Mouse (Mus musculus): ENCODE results near the gene Cga. TPM values are rescaled to one million over a fixed set of nuclear protein-coding genes. Genes with fewer than 3 reads are reported as not detected.
"Not testable (repeated sequence)": the region's sequence is repeated elsewhere in the genome, so short reads cannot be mapped to it uniquely, and the experiment has no call there.

The Cga gene
- polyA plus RNA-seq, 1 experiment from 2014 or later = not detected

- H3K4me2 ChIP-seq = no peak overlapping the region
- no peaks in the 10 kb centered on the region for H3K36me3 ChIP-seq
- ATAC-seq (ENCODE audit: insufficient number of reproducible peaks, low FRiP score, low TSS enrichment, low read depth) = no peak
- WGBS = 61% methylated on average over 2 of the region's 2 CpGs
- H3K4me1 ChIP-seq = no peaks in the 10 kb centered on the region
- no peak overlapping the region for H3K27ac ChIP-seq
- no peak overlapping the region for H3K9ac ChIP-seq
- H3K4me3 ChIP-seq = no peak overlapping the region
- H3K9me3 ChIP-seq = no peaks in the 10 kb centered on the region
- no peaks in the 10 kb centered on the region for H3K27me3 ChIP-seq
Observed at GRCm38 (mm10) chr4:34898497-34898896, 4.9 kb downstream of the Cga start.

- no peak overlapping the region for H3K9ac ChIP-seq
- no peaks in the 10 kb centered on the region for H3K36me3 ChIP-seq
- no peak overlapping the region for H3K27ac ChIP-seq
- H3K27me3 ChIP-seq = no peaks in the 10 kb centered on the region
- H3K9me3 ChIP-seq = no peaks in the 10 kb centered on the region
- no peak overlapping the region for H3K4me3 ChIP-seq
- no peak for ATAC-seq (ENCODE audit: insufficient number of reproducible peaks, low FRiP score, low TSS enrichment, low read depth)
- no peak overlapping the region for H3K4me2 ChIP-seq
- no peaks in the 10 kb centered on the region for H3K4me1 ChIP-seq
- WGBS = 100% methylated on average over 1 of the region's 1 CpGs
Observed at GRCm38 (mm10) chr4:34899322-34899721, 5.7 kb downstream of the Cga start.

GRCm38 (mm10) chr4:34900155-34900554 is 6.6 kb downstream of the Cga start:
- ATAC-seq (ENCODE audit: insufficient number of reproducible peaks, low FRiP score, low TSS enrichment, low read depth) = no peak
- 53% methylated on average over 9 of the region's 9 CpGs for WGBS
- no peak overlapping the region for H3K4me2 ChIP-seq

GRCm38 (mm10) chr4:34901166-34901565 is 7.6 kb downstream of the Cga start:
- no peak for ATAC-seq (ENCODE audit: insufficient number of reproducible peaks, low FRiP score, low TSS enrichment, low read depth)
- H3K9me3 ChIP-seq = no peaks in the 10 kb centered on the region
- H3K27me3 ChIP-seq = no peaks in the 10 kb centered on the region
- no peaks in the 10 kb centered on the region for H3K36me3 ChIP-seq
- H3K4me1 ChIP-seq = no peaks in the 10 kb centered on the region
- WGBS = 65% methylated on average over 4 of the region's 4 CpGs
- no peak overlapping the region for H3K27ac ChIP-seq
- H3K9ac ChIP-seq = no peak overlapping the region
- no peak overlapping the region for H3K4me3 ChIP-seq
- H3K4me2 ChIP-seq = no peak overlapping the region

More at GRCm38 (mm10) chr4:34900155-34900554, 6.6 kb downstream of the Cga start:
- no peak overlapping the region for H3K4me3 ChIP-seq
- no peak overlapping the region for H3K27ac ChIP-seq
- no peak overlapping the region for H3K9ac ChIP-seq
- H3K9me3 ChIP-seq = no peaks in the 10 kb centered on the region
- H3K36me3 ChIP-seq = no peaks in the 10 kb centered on the region
- no peaks in the 10 kb centered on the region for H3K4me1 ChIP-seq
- no peaks in the 10 kb centered on the region for H3K27me3 ChIP-seq

- H3K9ac ChIP-seq; ATAC-seq (ENCODE audit: insufficient number of reproducible peaks, low FRiP score, low TSS enrichment, low read depth); H3K4me3 ChIP-seq; H3K4me2 ChIP-seq; H3K27me3 ChIP-seq; H3K4me1 ChIP-seq; H3K9me3 ChIP-seq; H3K36me3 ChIP-seq; H3K27ac ChIP-seq: not testable (repeated sequence)
- WGBS = 65% methylated on average over 3 of the region's 3 CpGs
Observed at GRCm38 (mm10) chr4:34901582-34901981, 8.0 kb downstream of the Cga start.

- Histone ChIP-seq H3K4me1 (no peaks in the 10 kb centered on the region), H3K27me3 (no peaks in the 10 kb centered on the region), H3K27ac (no peak overlapping the region), H3K4me2 (no peak overlapping the region), H3K9ac (no peak overlapping the region), H3K4me3 (no peak overlapping the region), H3K36me3 (no peaks in the 10 kb centered on the region), H3K9me3 (no peaks in the 10 kb centered on the region)
- WGBS = 68% methylated on average over 5 of the region's 5 CpGs
- ATAC-seq (ENCODE audit: insufficient number of reproducible peaks, low FRiP score, low TSS enrichment, low read depth) = no peak
Observed at GRCm38 (mm10) chr4:34905396-34905795, 11.8 kb downstream of the Cga start.

- H3K9me3 ChIP-seq = no peaks in the 10 kb centered on the region
- no peaks in the 10 kb centered on the region for H3K4me1 ChIP-seq
- H3K9ac ChIP-seq = no peak overlapping the region
- 78% methylated on average over 4 of the region's 4 CpGs for WGBS
- ATAC-seq (ENCODE audit: insufficient number of reproducible peaks, low FRiP score, low TSS enrichment, low read depth) = no peak
- H3K4me3 ChIP-seq = no peak overlapping the region
- H3K27ac ChIP-seq = no peak overlapping the region
- no peaks in the 10 kb centered on the region for H3K36me3 ChIP-seq
- no peaks in the 10 kb centered on the region for H3K27me3 ChIP-seq
- no peak overlapping the region for H3K4me2 ChIP-seq
Observed at GRCm38 (mm10) chr4:34906151-34906550, 12.6 kb downstream of the Cga start.

- Histone ChIP-seq H3K9me3 (no peaks in the 10 kb centered on the region), H3K9ac (no peak overlapping the region), H3K27ac (no peak overlapping the region), H3K4me2 (no peak overlapping the region), H3K27me3 (no peaks in the 10 kb centered on the region), H3K4me3 (no peak overlapping the region), H3K4me1 (no peaks in the 10 kb centered on the region), H3K36me3 (no peaks in the 10 kb centered on the region)
- no peak for ATAC-seq (ENCODE audit: insufficient number of reproducible peaks, low FRiP score, low TSS enrichment, low read depth)
- 27% methylated on average over 14 of the region's 14 CpGs for WGBS
Observed at GRCm38 (mm10) chr4:34907026-34907425, 13.4 kb downstream of the Cga start.

- H3K27ac ChIP-seq = no peak overlapping the region
- no peak overlapping the region for H3K9ac ChIP-seq
- H3K27me3 ChIP-seq = no peaks in the 10 kb centered on the region
- H3K36me3 ChIP-seq = no peaks in the 10 kb centered on the region
- H3K4me3 ChIP-seq = no peak overlapping the region
- no peak overlapping the region for H3K4me2 ChIP-seq
- H3K4me1 ChIP-seq = no peaks in the 10 kb centered on the region
- H3K9me3 ChIP-seq = no peaks in the 10 kb centered on the region
- ATAC-seq (ENCODE audit: insufficient number of reproducible peaks, low FRiP score, low TSS enrichment, low read depth) = no peak
- 81% methylated on average over 7 of the region's 7 CpGs for WGBS
Observed at GRCm38 (mm10) chr4:34908127-34908526, 14.5 kb downstream of the Cga start.

GRCm38 (mm10) chr4:34911401-34911800 is 17.8 kb downstream of the Cga start:
- H3K27ac ChIP-seq = no peak overlapping the region
- no peaks in the 10 kb centered on the region for H3K27me3 ChIP-seq
- no peaks in the 10 kb centered on the region for H3K9me3 ChIP-seq
- no peak for ATAC-seq (ENCODE audit: insufficient number of reproducible peaks, low FRiP score, low TSS enrichment, low read depth)
- H3K4me2 ChIP-seq = no peak overlapping the region
- no peak overlapping the region for H3K9ac ChIP-seq
- H3K36me3 ChIP-seq = no peaks in the 10 kb centered on the region
- H3K4me3 ChIP-seq = no peak overlapping the region
- H3K4me1 ChIP-seq = no peaks in the 10 kb centered on the region
- WGBS = 35% methylated on average over 3 of the region's 3 CpGs

GRCm38 (mm10) chr4:34912171-34912570 is 18.6 kb downstream of the Cga start:
- Histone ChIP-seq H3K27me3 (no peaks in the 10 kb centered on the region), H3K4me1 (no peaks in the 10 kb centered on the region), H3K4me2 (no peak overlapping the region), H3K27ac (no peak overlapping the region), H3K36me3 (no peaks in the 10 kb centered on the region), H3K9me3 (no peaks in the 10 kb centered on the region), H3K4me3 (no peak overlapping the region), H3K9ac (no peak overlapping the region)
- ATAC-seq (ENCODE audit: insufficient number of reproducible peaks, low FRiP score, low TSS enrichment, low read depth) = no peak
- WGBS = 79% methylated on average over 3 of the region's 3 CpGs

GRCm38 (mm10) chr4:34917400-34917799 is 23.8 kb downstream of the Cga start:
- ATAC-seq (ENCODE audit: insufficient number of reproducible peaks, low FRiP score, low TSS enrichment, low read depth) = no peak
- WGBS = 26% methylated on average over 7 of the region's 7 CpGs
- Histone ChIP-seq H3K4me2 (no peak overlapping the region), H3K4me3 (no peak overlapping the region), H3K9me3 (no peaks in the 10 kb centered on the region), H3K27ac (no peak overlapping the region), H3K4me1 (no peaks in the 10 kb centered on the region), H3K27me3 (no peaks in the 10 kb centered on the region), H3K9ac (no peak overlapping the region), H3K36me3 (no peaks in the 10 kb centered on the region)

- Histone ChIP-seq H3K4me2 (no peak overlapping the region), H3K36me3 (no peaks in the 10 kb centered on the region), H3K27ac (no peak overlapping the region), H3K4me3 (no peak overlapping the region), H3K27me3 (no peaks in the 10 kb centered on the region), H3K9ac (no peak overlapping the region), H3K4me1 (no peaks in the 10 kb centered on the region), H3K9me3 (no peaks in the 10 kb centered on the region)
- WGBS = 60% methylated on average over 6 of the region's 6 CpGs
- ATAC-seq (ENCODE audit: insufficient number of reproducible peaks, low FRiP score, low TSS enrichment, low read depth) = no peak
Observed at GRCm38 (mm10) chr4:34922177-34922870, 28.7 kb downstream of the Cga start.

Measured in limb, embryonic 15.5 days (tissue).